Mouse (Mus musculus): ENCODE measurements around the gene Hmgb1. TPM values are rescaled to one million over a fixed set of nuclear protein-coding genes. Genes with fewer than 3 reads are reported as not detected.
A peak's percentile ranks its signal among the peaks of the same experiment; 100 is the strongest.

The Hmgb1 gene
- polyA plus RNA-seq, 1 experiment from 2014 or later = 414 TPM

- Histone ChIP-seq H3K27ac (no peak overlapping the region), H3K36me3 (ENCODE audit: inconsistent target) (no peaks in the 10 kb centered on the region), H3K4me3 (ENCODE audit: inconsistent target) (no peak overlapping the region), H3K79me2 (ENCODE audit: inconsistent target) (no peaks in the 10 kb centered on the region)
- 92% methylated on average over 2 of the region's 2 CpGs for WGBS (ENCODE audit: missing documents)
Measured at GRCm38 (mm10) chr5:149089860-149090259, 94.4 kb downstream of the Hmgb1 start.

GRCm38 (mm10) chr5:149089456-149089855, 94.8 kb downstream of the Hmgb1 start:
- Histone ChIP-seq H3K79me2 (ENCODE audit: inconsistent target) (no peaks in the 10 kb centered on the region), H3K4me3 (ENCODE audit: inconsistent target) (no peak overlapping the region), H3K27ac (no peak overlapping the region), H3K36me3 (ENCODE audit: inconsistent target) (no peaks in the 10 kb centered on the region)
- 95% methylated on average over 5 of the region's 5 CpGs for WGBS (ENCODE audit: missing documents)

GRCm38 (mm10) chr5:149088891-149089290, 95.4 kb downstream of the Hmgb1 start:
- WGBS (ENCODE audit: missing documents) = 34% methylated on average over 6 of the region's 6 CpGs
- H3K79me2 ChIP-seq (ENCODE audit: inconsistent target) = no peaks in the 10 kb centered on the region
- no peaks in the 10 kb centered on the region for H3K36me3 ChIP-seq (ENCODE audit: inconsistent target)
- H3K4me3 ChIP-seq (ENCODE audit: inconsistent target) = no peak overlapping the region
- no peak overlapping the region for H3K27ac ChIP-seq

GRCm38 (mm10) chr5:149088149-149088548, 96.1 kb downstream of the Hmgb1 start:
- no peak overlapping the region for H3K27ac ChIP-seq
- 79% methylated on average over 3 of the region's 3 CpGs for WGBS (ENCODE audit: missing documents)
- H3K4me3 ChIP-seq (ENCODE audit: inconsistent target) = no peak overlapping the region
- no peaks in the 10 kb centered on the region for H3K36me3 ChIP-seq (ENCODE audit: inconsistent target)
- no peaks in the 10 kb centered on the region for H3K79me2 ChIP-seq (ENCODE audit: inconsistent target)

GRCm38 (mm10) chr5:149086382-149087244, 97.7 kb downstream of the Hmgb1 start:
- WGBS (ENCODE audit: missing documents) = 90% methylated on average over 10 of the region's 10 CpGs
- Histone ChIP-seq H3K27ac (no peak overlapping the region), H3K79me2 (ENCODE audit: inconsistent target) (no peaks in the 10 kb centered on the region), H3K36me3 (ENCODE audit: inconsistent target) (no peaks in the 10 kb centered on the region), H3K4me3 (ENCODE audit: inconsistent target) (no peak overlapping the region)

GRCm38 (mm10) chr5:149080466-149080865, 103.8 kb downstream of the Hmgb1 start:
- no peak overlapping the region for H3K27ac ChIP-seq
- WGBS (ENCODE audit: missing documents) = 73% methylated on average over 8 of the region's 8 CpGs
- no peak overlapping the region for H3K4me3 ChIP-seq (ENCODE audit: inconsistent target)
- H3K36me3 ChIP-seq (ENCODE audit: inconsistent target) = no peaks in the 10 kb centered on the region
- H3K79me2 ChIP-seq (ENCODE audit: inconsistent target) = no peaks in the 10 kb centered on the region

- Histone ChIP-seq H3K36me3 (ENCODE audit: inconsistent target) (no peaks in the 10 kb centered on the region), H3K27ac (no peak overlapping the region), H3K4me3 (ENCODE audit: inconsistent target) (no peak overlapping the region), H3K79me2 (ENCODE audit: inconsistent target) (no peaks in the 10 kb centered on the region)
- 85% methylated on average over 7 of the region's 7 CpGs for WGBS (ENCODE audit: missing documents)
Measured at GRCm38 (mm10) chr5:149079758-149080150, 104.5 kb downstream of the Hmgb1 start.

GRCm38 (mm10) chr5:149079018-149079757, 105.1 kb downstream of the Hmgb1 start:
- Histone ChIP-seq H3K27ac (no peak overlapping the region), H3K4me3 (ENCODE audit: inconsistent target) (no peak overlapping the region), H3K36me3 (ENCODE audit: inconsistent target) (no peaks in the 10 kb centered on the region), H3K79me2 (ENCODE audit: inconsistent target) (no peaks in the 10 kb centered on the region)
- 59% methylated on average over 18 of the region's 18 CpGs for WGBS (ENCODE audit: missing documents)

- no peaks in the 10 kb centered on the region for H3K36me3 ChIP-seq (ENCODE audit: inconsistent target)
- no peaks in the 10 kb centered on the region for H3K79me2 ChIP-seq (ENCODE audit: inconsistent target)
- no peak overlapping the region for H3K27ac ChIP-seq
- H3K4me3 ChIP-seq (ENCODE audit: inconsistent target) = no peak overlapping the region
- 97% methylated on average over 8 of the region's 8 CpGs for WGBS (ENCODE audit: missing documents)
Measured at GRCm38 (mm10) chr5:149077136-149077535, 107.2 kb downstream of the Hmgb1 start.

GRCm38 (mm10) chr5:149071546-149071945, 112.7 kb downstream of the Hmgb1 start:
- H3K4me3 ChIP-seq (ENCODE audit: inconsistent target) = no peak overlapping the region
- no peaks in the 10 kb centered on the region for H3K36me3 ChIP-seq (ENCODE audit: inconsistent target)
- H3K27ac ChIP-seq = no peak overlapping the region
- WGBS (ENCODE audit: missing documents) = 97% methylated on average over 5 of the region's 5 CpGs
- H3K79me2 ChIP-seq (ENCODE audit: inconsistent target) = no peaks in the 10 kb centered on the region

- no peak overlapping the region for H3K27ac ChIP-seq
- H3K36me3 ChIP-seq (ENCODE audit: inconsistent target) = no peaks in the 10 kb centered on the region
- no peak overlapping the region for H3K4me3 ChIP-seq (ENCODE audit: inconsistent target)
- H3K79me2 ChIP-seq (ENCODE audit: inconsistent target) = no peaks in the 10 kb centered on the region
- 98% methylated on average over 10 of the region's 10 CpGs for WGBS (ENCODE audit: missing documents)
Measured at GRCm38 (mm10) chr5:149068745-149069144, 115.5 kb downstream of the Hmgb1 start.

- Histone ChIP-seq H3K79me2 (ENCODE audit: inconsistent target) (no peaks in the 10 kb centered on the region), H3K27ac (no peak overlapping the region), H3K36me3 (ENCODE audit: inconsistent target) (no peaks in the 10 kb centered on the region), H3K4me3 (ENCODE audit: inconsistent target) (peak overlapping the region; percentile 21; the same call in 1 of the 2 replicates)
- WGBS (ENCODE audit: missing documents) = 7% methylated on average over 17 of the region's 17 CpGs
Measured at GRCm38 (mm10) chr5:149068247-149068740, 116.0 kb downstream of the Hmgb1 start.

- Histone ChIP-seq H3K4me3 (ENCODE audit: inconsistent target) (peak overlapping the region; percentile 21; the same call in 1 of the 2 replicates), H3K79me2 (ENCODE audit: inconsistent target) (no peaks in the 10 kb centered on the region)
Measured at GRCm38 (mm10) chr5:149067501-149067961, 116.8 kb downstream of the Hmgb1 start.

GRCm38 (mm10) chr5:149062833-149063232, 121.5 kb downstream of the Hmgb1 start:
- Histone ChIP-seq H3K4me3 (ENCODE audit: inconsistent target) (no peak overlapping the region), H3K27ac (no peak overlapping the region), H3K36me3 (ENCODE audit: inconsistent target) (no peaks in the 10 kb centered on the region), H3K79me2 (ENCODE audit: inconsistent target) (no peaks in the 10 kb centered on the region)
- WGBS (ENCODE audit: missing documents) = 93% methylated on average over 1 of the region's 1 CpGs

More at GRCm38 (mm10) chr5:149067501-149067961, 116.8 kb downstream of the Hmgb1 start:
- no peak overlapping the region for H3K27ac ChIP-seq
- H3K36me3 ChIP-seq (ENCODE audit: inconsistent target) = no peaks in the 10 kb centered on the region
- WGBS (ENCODE audit: missing documents) = 45% methylated on average over 8 of the region's 8 CpGs

All from macrophage (primary cell).